Mouse (Mus musculus): ENCODE data around the gene Mrpl46. TPM values are rescaled to one million over a fixed set of nuclear protein-coding genes. Genes with fewer than 3 reads are reported as not detected.

The Mrpl46 gene
- polyA plus RNA-seq, 1 experiment, result 36.5 TPM

DNA sequence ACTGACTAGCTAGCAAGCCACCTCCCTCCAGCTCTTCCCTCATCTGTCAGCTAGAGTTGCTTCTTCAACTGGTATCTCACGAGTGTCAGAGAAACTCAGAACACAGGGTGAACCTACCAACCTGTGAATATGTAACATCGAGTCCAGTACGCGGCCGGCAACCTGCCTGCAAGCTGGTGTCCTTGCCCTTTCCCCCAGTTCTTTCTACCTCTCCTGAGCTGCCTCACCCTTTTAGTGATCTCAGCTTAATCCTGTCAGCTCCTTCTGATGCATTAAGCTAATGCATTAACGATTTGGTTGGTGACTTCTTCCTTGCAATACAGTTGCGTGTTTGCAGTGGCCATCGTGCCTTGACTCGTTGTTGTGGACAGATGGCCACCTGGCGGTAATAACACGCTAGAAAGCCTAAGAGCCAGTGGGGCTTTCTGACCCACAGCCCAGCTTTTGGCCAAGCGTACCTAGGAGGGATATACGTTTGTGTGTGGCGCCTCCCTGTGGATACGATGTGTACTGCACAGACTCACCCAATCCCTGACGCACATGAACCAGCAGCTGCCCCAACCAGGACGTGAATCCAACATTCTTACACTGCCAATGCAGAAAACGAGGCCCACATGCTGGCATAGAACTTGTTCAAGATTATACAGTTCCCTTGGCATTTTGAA is 17.2 kb downstream of the Mrpl46 start:
- Histone ChIP-seq H3K27me3 (replicated peaks; ENCODE audit: control insufficient read depth, insufficient read depth, low read length) (no peaks in the 10 kb centered on the region), H3K36me3 (ENCODE audit: control insufficient read depth, insufficient read depth, low read length) (no peaks in the 10 kb centered on the region), H3K27ac (ENCODE audit: insufficient read depth, low read depth, low read length) (no peak overlapping the region), H3K4me3 (ENCODE audit: insufficient read depth, low read depth, low read length) (no peak overlapping the region), H3K4me1 (ENCODE audit: control insufficient read depth, insufficient read depth, low read length) (no peaks in the 10 kb centered on the region)
- TF ChIP-seq POLR2A (IDR thresholded peaks at IDR 0.05; ENCODE audit: low read depth, low read length) (no peak), CTCF (conservative IDR thresholded peaks at IDR 0.05; ENCODE audit: insufficient read depth, insufficient read length, low read depth, low read length) (peak; percentile 69)
- WGBS, result 20% methylated on average over 18 of the region's 18 CpGs
- DNase-seq, result peak; percentile 63

- no peak overlapping the region for H3K4me3 ChIP-seq (ENCODE audit: insufficient read depth, low read depth, low read length)
- DNase-seq, result peak; percentile 21
- WGBS, result 75% methylated on average over 5 of the region's 5 CpGs
- H3K36me3 ChIP-seq (ENCODE audit: control insufficient read depth, insufficient read depth, low read length), result no peaks in the 10 kb centered on the region
- H3K27ac ChIP-seq (ENCODE audit: insufficient read depth, low read depth, low read length), result no peak overlapping the region
- no peak for TF ChIP-seq CTCF (conservative IDR thresholded peaks at IDR 0.05; ENCODE audit: insufficient read depth, insufficient read length, low read depth, low read length)
- no peak for TF ChIP-seq POLR2A (IDR thresholded peaks at IDR 0.05; ENCODE audit: low read depth, low read length)
- H3K27me3 ChIP-seq (replicated peaks; ENCODE audit: control insufficient read depth, insufficient read depth, low read length), result no peaks in the 10 kb centered on the region
- H3K4me1 ChIP-seq (ENCODE audit: control insufficient read depth, insufficient read depth, low read length), result no peaks in the 10 kb centered on the region
Observed at GRCm38 (mm10) chr7:78765215-78765631, 18.1 kb downstream of the Mrpl46 start.

GRCm38 (mm10) chr7:78763801-78764200 is 19.5 kb downstream of the Mrpl46 start:
- TF ChIP-seq CTCF (conservative IDR thresholded peaks at IDR 0.05; ENCODE audit: insufficient read depth, insufficient read length, low read depth, low read length) (no peak), POLR2A (IDR thresholded peaks at IDR 0.05; ENCODE audit: low read depth, low read length) (no peak)
- no peak overlapping the region for H3K4me3 ChIP-seq (ENCODE audit: insufficient read depth, low read depth, low read length)
- no peaks in the 10 kb centered on the region for H3K36me3 ChIP-seq (ENCODE audit: control insufficient read depth, insufficient read depth, low read length)
- no peak for DNase-seq
- no peaks in the 10 kb centered on the region for H3K4me1 ChIP-seq (ENCODE audit: control insufficient read depth, insufficient read depth, low read length)
- H3K27me3 ChIP-seq (replicated peaks; ENCODE audit: control insufficient read depth, insufficient read depth, low read length), result no peaks in the 10 kb centered on the region
- 82% methylated on average over 3 of the region's 3 CpGs for WGBS
- H3K27ac ChIP-seq (ENCODE audit: insufficient read depth, low read depth, low read length), result no peak overlapping the region

DNA sequence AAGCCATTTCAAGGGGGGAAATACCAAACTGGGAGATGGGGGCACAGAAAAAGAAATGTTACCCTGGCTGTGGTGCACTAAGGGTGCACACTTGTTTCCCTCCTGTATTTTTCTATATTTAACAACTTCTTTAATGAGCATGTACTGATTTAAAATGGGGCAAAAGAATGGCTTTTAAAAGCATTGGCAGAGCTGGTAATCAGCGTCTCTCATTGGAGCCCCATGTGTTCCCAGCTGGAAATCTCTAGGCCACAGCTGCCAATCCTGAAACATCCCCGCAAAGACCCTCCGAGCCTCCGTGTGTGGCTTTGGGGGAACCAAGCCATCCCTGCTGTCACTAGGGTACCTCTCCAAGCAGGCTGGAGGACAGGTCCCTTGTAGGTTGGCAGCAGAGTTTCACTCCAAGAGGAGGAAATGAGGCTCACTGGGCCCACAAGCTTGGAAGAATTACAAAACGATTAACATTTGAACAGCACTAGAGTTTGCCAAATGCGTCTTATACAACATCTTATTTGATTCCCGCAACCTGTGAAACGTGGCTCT is 28.8 kb downstream of the Mrpl46 start:
- WGBS, result 73% methylated on average over 8 of the region's 8 CpGs

GRCm38 (mm10) chr7:78753752-78754457 is 29.4 kb downstream of the Mrpl46 start:
- Histone ChIP-seq H3K36me3 (ENCODE audit: control insufficient read depth, insufficient read depth, low read length) (no peaks in the 10 kb centered on the region), H3K27ac (ENCODE audit: insufficient read depth, low read depth, low read length) (no peak overlapping the region), H3K4me1 (ENCODE audit: control insufficient read depth, insufficient read depth, low read length) (no peaks in the 10 kb centered on the region), H3K4me3 (ENCODE audit: insufficient read depth, low read depth, low read length) (no peak overlapping the region), H3K27me3 (replicated peaks; ENCODE audit: control insufficient read depth, insufficient read depth, low read length) (no peaks in the 10 kb centered on the region)
- WGBS, result 79% methylated on average over 7 of the region's 7 CpGs
- no peak for TF ChIP-seq POLR2A (IDR thresholded peaks at IDR 0.05; ENCODE audit: low read depth, low read length)
- no peak for TF ChIP-seq CTCF (conservative IDR thresholded peaks at IDR 0.05; ENCODE audit: insufficient read depth, insufficient read length, low read depth, low read length)
- no peak for DNase-seq

More for the DNA sequence above, 28.8 kb downstream of the Mrpl46 start:
- Histone ChIP-seq H3K4me1 (ENCODE audit: control insufficient read depth, insufficient read depth, low read length) (no peaks in the 10 kb centered on the region), H3K27me3 (replicated peaks; ENCODE audit: control insufficient read depth, insufficient read depth, low read length) (no peaks in the 10 kb centered on the region), H3K27ac (ENCODE audit: insufficient read depth, low read depth, low read length) (no peak overlapping the region), H3K36me3 (ENCODE audit: control insufficient read depth, insufficient read depth, low read length) (no peaks in the 10 kb centered on the region), H3K4me3 (ENCODE audit: insufficient read depth, low read depth, low read length) (no peak overlapping the region)
- no peak for TF ChIP-seq POLR2A (IDR thresholded peaks at IDR 0.05; ENCODE audit: low read depth, low read length)
- TF ChIP-seq CTCF (conservative IDR thresholded peaks at IDR 0.05; ENCODE audit: insufficient read depth, insufficient read length, low read depth, low read length), result no peak
- DNase-seq, result no peak

- no peaks in the 10 kb centered on the region for H3K27me3 ChIP-seq (replicated peaks; ENCODE audit: control insufficient read depth, insufficient read depth, low read length)
- TF ChIP-seq CTCF (conservative IDR thresholded peaks at IDR 0.05; ENCODE audit: insufficient read depth, insufficient read length, low read depth, low read length) (no peak), POLR2A (IDR thresholded peaks at IDR 0.05; ENCODE audit: low read depth, low read length) (no peak)
- no peaks in the 10 kb centered on the region for H3K36me3 ChIP-seq (ENCODE audit: control insufficient read depth, insufficient read depth, low read length)
- no peak for DNase-seq
- H3K4me1 ChIP-seq (ENCODE audit: control insufficient read depth, insufficient read depth, low read length), result no peaks in the 10 kb centered on the region
- no peak overlapping the region for H3K4me3 ChIP-seq (ENCODE audit: insufficient read depth, low read depth, low read length)
- 86% methylated on average over 4 of the region's 4 CpGs for WGBS
- H3K27ac ChIP-seq (ENCODE audit: insufficient read depth, low read depth, low read length), result no peak overlapping the region
Observed at GRCm38 (mm10) chr7:78752961-78753360, 30.4 kb downstream of the Mrpl46 start.

- TF ChIP-seq CTCF (conservative IDR thresholded peaks at IDR 0.05; ENCODE audit: insufficient read depth, insufficient read length, low read depth, low read length) (no peak), POLR2A (IDR thresholded peaks at IDR 0.05; ENCODE audit: low read depth, low read length) (no peak)
- 61% methylated on average over 5 of the region's 5 CpGs for WGBS
- Histone ChIP-seq H3K27me3 (replicated peaks; ENCODE audit: control insufficient read depth, insufficient read depth, low read length) (no peaks in the 10 kb centered on the region), H3K27ac (ENCODE audit: insufficient read depth, low read depth, low read length) (no peak overlapping the region), H3K4me3 (ENCODE audit: insufficient read depth, low read depth, low read length) (no peak overlapping the region), H3K36me3 (ENCODE audit: control insufficient read depth, insufficient read depth, low read length) (no peaks in the 10 kb centered on the region), H3K4me1 (ENCODE audit: control insufficient read depth, insufficient read depth, low read length) (no peaks in the 10 kb centered on the region)
- DNase-seq, result no peak
Observed at GRCm38 (mm10) chr7:78743731-78744385, 39.5 kb downstream of the Mrpl46 start.

Data from kidney, adult 2 months (tissue).